In genomic region chr5:31713280-31713711, GRCm38 (mm10) we compare ENCODE assay signal across 16 mouse cellular contexts. TPM values are rescaled to one million over a fixed set of nuclear protein-coding genes. Genes with fewer than 3 reads are reported as not detected.
DNase-seq lines count a peak whose midpoint lies in the region; ATAC-seq and TF ChIP-seq lines count a peak whose summit lies in the region.
"Had no signal": no experiment of that assay in that cellular context is flagged by ENCODE, and none has a peak within 500 bp of the region (broad histone marks: within the 10 kb centered on the region; RNA-seq: fewer than 3 reads in every experiment).

No protein-coding gene starts in this region.

- H3K27ac ChIP-seq in lung, embryonic 16.5 days (ENCODE audit: low read length) = peak overlapping the region; percentile 73
- peak overlapping the region; percentile 92 for H3K27ac ChIP-seq in intestine, postnatal 0 days (ENCODE audit: low read depth, low read length)
- H3K27ac ChIP-seq: embryonic facial prominence, embryonic 12.5 days; hindbrain, embryonic 10.5 days had no signal

- no peaks in the 10 kb centered on the region; the same call in 1 of the 2 replicates for H3K9me3 ChIP-seq in lung, embryonic 16.5 days (ENCODE audit: control insufficient read depth, low read length)
- no peaks in the 10 kb centered on the region for H3K9me3 ChIP-seq in intestine, postnatal 0 days (ENCODE audit: control insufficient read depth)
- H3K9me3 ChIP-seq: hindbrain, embryonic 10.5 days had no signal

- H3K27me3 ChIP-seq in lung, embryonic 16.5 days (ENCODE audit: control insufficient read depth, insufficient read depth, low read depth, low read length) = no peaks in the 10 kb centered on the region
- no peaks in the 10 kb centered on the region for H3K27me3 ChIP-seq in intestine, postnatal 0 days (replicated peaks; ENCODE audit: control insufficient read depth, insufficient read depth, low read length)
- H3K27me3 ChIP-seq: embryonic facial prominence, embryonic 12.5 days had no signal

- no peak for TF ChIP-seq CTCF in intestine, postnatal 0 days (IDR thresholded peaks at IDR 0.05; ENCODE audit: low read depth)

- peak; percentile 80 for ATAC-seq in lung, embryonic 16.5 days (ENCODE audit: low read depth)
- ATAC-seq in intestine, postnatal 0 days = peak; percentile 94
- ATAC-seq: forebrain, postnatal 0 days had no signal

- peak; percentile 24 for DNase-seq in kidney, adult 9 months
- no peak for DNase-seq in kidney, adult 11 months
- DNase-seq in lung, postnatal 4 days = no peak
- no peak for DNase-seq in cerebellum, adult 9-10 months
- no peak for DNase-seq in testis, postnatal 10 days (ENCODE audit: low spot score)
- no peak for DNase-seq in yolk sac, embryonic 10.5 days (ENCODE audit: low spot score)
- DNase-seq: adrenal gland, postnatal 25 days; cerebellum, adult 2 months; forebrain, postnatal 0 days; right cerebral cortex, adult 18-20 months; spleen, adult 18-20 months; thymus, postnatal 36 days had no signal

- WGBS in lung, embryonic 16.5 days = 43% methylated on average over 2 of the region's 2 CpGs
- 30% methylated on average over 2 of the region's 2 CpGs for WGBS in intestine, postnatal 0 days

- no peaks in the 10 kb centered on the region for H3K36me3 ChIP-seq in lung, embryonic 16.5 days (ENCODE audit: control insufficient read depth, insufficient read depth, low read length)
- no peaks in the 10 kb centered on the region for H3K36me3 ChIP-seq in intestine, postnatal 0 days (ENCODE audit: control insufficient read depth, insufficient read depth)
- H3K36me3 ChIP-seq: embryonic facial prominence, embryonic 12.5 days had no signal

- H3K4me1 ChIP-seq in lung, embryonic 16.5 days (replicated peaks; ENCODE audit: control insufficient read depth, insufficient read depth, low read length) = peaks cover 10% of the 10 kb centered on the region
- peaks cover 13% of the 10 kb centered on the region for H3K4me1 ChIP-seq in intestine, postnatal 0 days (replicated peaks; ENCODE audit: control insufficient read depth, insufficient read depth, low read length)
- H3K4me1 ChIP-seq: embryonic facial prominence, embryonic 12.5 days had no signal

- no peak overlapping the region for H3K4me2 ChIP-seq in lung, embryonic 16.5 days (ENCODE audit: low read depth, low read length)
- peak overlapping the region; percentile 42 for H3K4me2 ChIP-seq in intestine, postnatal 0 days (replicated peaks; ENCODE audit: low read depth)
- H3K4me2 ChIP-seq: embryonic facial prominence, embryonic 12.5 days had no signal

- no peak overlapping the region for H3K9ac ChIP-seq in lung, embryonic 16.5 days (ENCODE audit: low read length)
- H3K9ac ChIP-seq in intestine, postnatal 0 days (ENCODE audit: low read depth, low read length) = no peak overlapping the region
- H3K9ac ChIP-seq: embryonic facial prominence, embryonic 12.5 days; forebrain, postnatal 0 days had no signal

- no peak overlapping the region for H3K4me3 ChIP-seq in lung, embryonic 16.5 days (ENCODE audit: low read length)
- no peak overlapping the region for H3K4me3 ChIP-seq in intestine, postnatal 0 days (ENCODE audit: low read depth, low read length)
- H3K4me3 ChIP-seq: embryonic facial prominence, embryonic 12.5 days; hindbrain, embryonic 10.5 days had no signal

RNA-seq across cellular contexts. Expression of gene Babam2, which starts 15.8 kb away (rescaled TPM):
- 51.9 and 52.3 TPM in 2 replicates for polyA plus RNA-seq in lung, embryonic 16.5 days (2015; fragmentation: Nextera tagmentation; extraction: Ambion mirVana)
- polyA plus RNA-seq in intestine, postnatal 0 days (2015; fragmentation: Nextera tagmentation; extraction: Ambion mirVana) = 51.9 and 53.8 TPM in 2 replicates

RNA-seq across cellular contexts. Expression of gene Rbks, which starts 15.9 kb away (rescaled TPM):
- 4.4 and 5.1 TPM in 2 replicates for polyA plus RNA-seq in lung, embryonic 16.5 days (2015; fragmentation: Nextera tagmentation; extraction: Ambion mirVana)
- 20.7 and 22.3 TPM in 2 replicates for polyA plus RNA-seq in intestine, postnatal 0 days (2015; fragmentation: Nextera tagmentation; extraction: Ambion mirVana)
